9 mouse cellular contexts compared by ENCODE assay signal in genomic region chr6:57582356-57582755, GRCm38 (mm10). TPM values are rescaled to one million over a fixed set of nuclear protein-coding genes. Genes with fewer than 3 reads are reported as not detected.
DNase-seq lines count a peak whose midpoint lies in the region; ATAC-seq lines count a peak whose summit lies in the region.
"Had no signal": no experiment of that assay in that cellular context is flagged by ENCODE, and none has a peak within 500 bp of the region (broad histone marks: within the 10 kb centered on the region; RNA-seq: fewer than 3 reads in every experiment).

No protein-coding gene starts in this region.

- DNase-seq in lung, postnatal 10 days: no peak
- peak; percentile 76 for DNase-seq in splenic B cell, adult 2 months (ENCODE audit: low read depth, low spot score)
- DNase-seq in layer of hippocampus, postnatal 10 days (ENCODE audit: low spot score in 2 of 2): no peak
- no peak for DNase-seq in midbrain, embryonic 10.5 days (ENCODE audit: low spot score)
- DNase-seq: gastrocnemius, postnatal 10 days; midbrain, embryonic 14.5 days had no signal

- no peak overlapping the region for H3K4me3 ChIP-seq in lung, embryonic 16.5 days (ENCODE audit: low read length)
- H3K4me3 ChIP-seq in liver, embryonic 15.5 days (replicated peaks): no peak overlapping the region
- H3K4me3 ChIP-seq in midbrain, embryonic 10.5 days: no peak overlapping the region

- no peaks in the 10 kb centered on the region for H3K36me3 ChIP-seq in lung, embryonic 16.5 days (ENCODE audit: control insufficient read depth, insufficient read depth, low read length)
- H3K36me3 ChIP-seq in liver, embryonic 15.5 days (replicated peaks): no peaks in the 10 kb centered on the region
- H3K36me3 ChIP-seq in splenic B cell, adult 2 months (ENCODE audit: control insufficient read depth, insufficient read depth, low read length, poor library complexity, severe bottlenecking): peaks cover under 1% of the 10 kb centered on the region; the same call in 1 of the 2 replicates
- no peaks in the 10 kb centered on the region for H3K36me3 ChIP-seq in midbrain, embryonic 10.5 days

- 51% methylated on average over 4 of the region's 4 CpGs for WGBS in lung, embryonic 16.5 days
- WGBS in liver, embryonic 15.5 days (ENCODE audit: insufficient replicate concordance): 58% methylated on average over 4 of the region's 4 CpGs
- WGBS in midbrain, embryonic 10.5 days: 87% methylated on average over 4 of the region's 4 CpGs

- ATAC-seq in lung, embryonic 16.5 days (ENCODE audit: low read depth): no peak
- peak; percentile 62 for ATAC-seq in activated CD4-positive, CD25-positive, alpha-beta regulatory T cell, adult 4 months
- ATAC-seq in liver, embryonic 15.5 days (ENCODE audit: insufficient read depth): no peak

- no peak overlapping the region for H3K27ac ChIP-seq in lung, embryonic 16.5 days (ENCODE audit: low read length)
- H3K27ac ChIP-seq in liver, embryonic 15.5 days (replicated peaks): no peak overlapping the region
- no peak overlapping the region for H3K27ac ChIP-seq in midbrain, embryonic 10.5 days (replicated peaks)

- H3K27me3 ChIP-seq in lung, embryonic 16.5 days (ENCODE audit: control insufficient read depth, insufficient read depth, low read depth, low read length): no peaks in the 10 kb centered on the region
- no peaks in the 10 kb centered on the region for H3K27me3 ChIP-seq in liver, embryonic 15.5 days
- H3K27me3 ChIP-seq in splenic B cell, adult 2 months (ENCODE audit: control insufficient read depth, insufficient read depth, low read length, poor library complexity, severe bottlenecking): no peaks in the 10 kb centered on the region
- H3K27me3 ChIP-seq in midbrain, embryonic 10.5 days (ENCODE audit: low read depth, poor library complexity, severe bottlenecking): no peaks in the 10 kb centered on the region

- H3K9ac ChIP-seq in lung, embryonic 16.5 days (ENCODE audit: low read length): no peak overlapping the region; the same call in 1 of the 2 replicates
- no peak overlapping the region for H3K9ac ChIP-seq in liver, embryonic 15.5 days

- no peaks in the 10 kb centered on the region for H3K9me3 ChIP-seq in lung, embryonic 16.5 days (ENCODE audit: control insufficient read depth, low read length)
- H3K9me3 ChIP-seq in liver, embryonic 15.5 days (replicated peaks): no peaks in the 10 kb centered on the region
- no peaks in the 10 kb centered on the region for H3K9me3 ChIP-seq in midbrain, embryonic 10.5 days (replicated peaks)

- peak overlapping the region; percentile 31; the same call in 1 of the 2 replicates for H3K4me2 ChIP-seq in lung, embryonic 16.5 days (ENCODE audit: low read depth, low read length)
- H3K4me2 ChIP-seq in liver, embryonic 15.5 days: peak overlapping the region; percentile 35; the same call in 1 of the 2 replicates

- H3K4me1 ChIP-seq in lung, embryonic 16.5 days (replicated peaks; ENCODE audit: control insufficient read depth, insufficient read depth, low read length): peaks cover 2% of the 10 kb centered on the region; the same call in 1 of the 2 replicates
- H3K4me1 ChIP-seq in liver, embryonic 15.5 days (replicated peaks): peaks cover 13% of the 10 kb centered on the region
- peaks cover 7% of the 10 kb centered on the region for H3K4me1 ChIP-seq in midbrain, embryonic 10.5 days

RNA-seq across cellular contexts. Expression of gene Herc6, which starts 1.6 kb away (rescaled TPM):
- polyA plus RNA-seq in lung, embryonic 16.5 days (2015; fragmentation: Nextera tagmentation; extraction: Ambion mirVana): 3.8 and 4.4 TPM in 2 replicates
- 10 to 100 TPM; 23.2 to 26.4 TPM for polyA plus RNA-seq in activated CD4-positive, CD25-positive, alpha-beta regulatory T cell, adult 4 months (2017; shearing (Covaris generic))
- 3.0 and 3.7 TPM in 2 replicates for polyA plus RNA-seq in liver, embryonic 15.5 days (2015; fragmentation: Nextera tagmentation; extraction: Ambion mirVana)
- 1 to 10 TPM; 2.9 to 3.2 TPM for total RNA-seq in layer of hippocampus, postnatal 10 days (2021)
- 2.4 and 3.2 TPM in 2 replicates for polyA plus RNA-seq in midbrain, embryonic 10.5 days (2016; fragmentation: Nextera tagmentation; extraction: Ambion mirVana)

RNA-seq across cellular contexts. Expression of gene Ppm1k, which starts 47.1 kb away (rescaled TPM):
- polyA plus RNA-seq in lung, embryonic 16.5 days (2015; fragmentation: Nextera tagmentation; extraction: Ambion mirVana): 7.6 and 9.4 TPM in 2 replicates
- polyA plus RNA-seq in activated CD4-positive, CD25-positive, alpha-beta regulatory T cell, adult 4 months (2017; shearing (Covaris generic)): 10 to 100 TPM; 12.9 to 16.2 TPM
- 4.6 and 5.1 TPM in 2 replicates for polyA plus RNA-seq in liver, embryonic 15.5 days (2015; fragmentation: Nextera tagmentation; extraction: Ambion mirVana)
- total RNA-seq in layer of hippocampus, postnatal 10 days (2021): 10 to 100 TPM; 27.4 to 29.8 TPM
- polyA plus RNA-seq in midbrain, embryonic 10.5 days (2016; fragmentation: Nextera tagmentation; extraction: Ambion mirVana): 3.5 and 5.3 TPM in 2 replicates
